Mouse (Mus musculus): ENCODE data around the gene Il17rb.
A peak's percentile ranks its signal among the peaks of the same experiment; 100 is the strongest.

The Il17rb gene

DNA sequence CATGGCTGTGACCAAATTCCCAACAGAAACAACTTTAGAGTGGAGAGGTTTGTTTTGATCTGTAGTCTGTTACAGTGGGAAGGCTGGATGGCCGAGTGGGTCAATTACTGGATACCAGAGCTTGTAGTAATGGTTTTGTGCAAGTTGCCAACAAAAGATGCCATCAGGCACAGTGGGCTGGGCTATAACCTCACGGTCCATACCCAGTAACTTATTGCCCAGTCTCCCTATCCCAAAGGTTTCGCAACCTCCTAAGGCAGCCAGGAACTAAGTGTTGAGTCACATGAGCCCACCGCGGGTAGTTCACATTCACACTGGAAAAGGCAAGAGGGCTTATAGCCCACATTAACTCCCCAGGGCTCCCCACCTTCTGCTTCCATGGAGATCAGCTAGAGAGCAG lies 8.0 kb upstream of the Il17rb start:
- DNase-seq (ENCODE audit: low read depth, low spot score): no peak

DNA sequence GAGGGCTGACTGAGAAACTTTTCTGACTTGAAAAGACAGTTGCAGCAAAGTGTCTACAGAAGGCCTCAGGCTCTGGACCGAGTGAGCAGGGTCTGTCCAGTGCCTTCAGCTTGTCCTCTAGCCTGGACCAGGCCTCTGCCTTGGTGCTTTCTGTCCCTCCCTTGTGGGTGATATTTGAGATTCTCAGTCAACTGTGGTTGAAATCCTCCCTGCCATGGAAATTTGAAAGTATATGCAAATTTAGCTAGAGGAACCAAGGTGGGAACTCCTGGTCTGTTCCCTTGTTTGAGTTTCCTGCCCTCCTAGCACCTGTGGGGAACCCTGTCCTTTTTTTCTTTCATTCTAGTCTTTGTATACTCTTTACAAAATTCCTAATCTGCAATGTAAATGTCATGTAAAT lies 6.3 kb upstream of the Il17rb start:
- no peak for DNase-seq (ENCODE audit: low read depth, low spot score)

DNA sequence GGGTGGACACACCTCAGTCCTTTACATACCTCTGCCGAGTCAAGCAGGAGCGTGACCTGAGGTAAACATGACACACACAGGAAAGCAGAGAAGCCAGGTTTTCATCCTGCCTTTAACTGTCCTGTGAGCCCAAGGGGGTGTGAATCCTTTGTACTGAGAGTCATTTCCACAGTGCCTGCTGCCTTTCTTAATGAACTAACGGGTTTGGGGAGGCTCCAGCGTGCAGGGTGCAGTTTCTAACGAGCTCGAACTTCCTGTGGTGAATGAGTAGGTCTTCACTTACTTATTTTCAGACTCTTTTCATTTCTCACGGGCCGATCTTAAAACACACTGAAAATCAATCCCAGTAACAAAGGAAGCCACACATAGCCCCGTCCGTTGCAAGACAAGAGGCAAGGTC lies 5.8 kb upstream of the Il17rb start:
- DNase-seq (ENCODE audit: low read depth, low spot score): no peak

DNA sequence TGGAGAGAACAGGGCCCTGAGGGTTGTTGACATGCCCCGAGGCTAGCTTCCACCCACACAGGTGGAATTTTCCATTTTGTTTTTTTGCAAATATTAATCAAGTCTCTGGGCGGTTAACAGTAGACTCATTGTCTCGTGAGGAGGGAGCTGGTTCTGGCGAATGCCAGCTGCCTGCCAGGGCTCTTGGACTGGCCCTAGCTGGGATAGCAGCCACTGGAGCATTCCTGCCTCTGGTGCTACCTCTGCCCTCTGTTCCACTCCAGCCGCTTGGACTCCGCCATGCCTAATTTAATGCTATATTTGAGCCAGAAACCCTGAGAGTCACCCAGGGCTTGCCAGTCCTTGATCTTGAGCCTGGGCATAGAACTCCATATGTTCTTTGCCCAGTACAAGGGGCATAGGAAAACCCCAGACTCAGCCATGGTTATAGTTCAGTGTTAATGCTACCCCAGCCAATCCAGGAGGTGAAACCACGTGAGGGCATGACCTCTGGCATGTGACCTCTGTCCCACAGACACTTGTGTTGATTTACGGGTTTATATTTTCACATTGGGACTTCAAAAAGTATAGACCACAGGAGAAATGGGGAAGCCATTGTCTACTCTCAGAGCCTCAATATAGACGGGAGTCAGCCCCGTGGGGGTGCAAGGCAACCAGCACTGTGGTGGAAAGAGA lies 3.3 kb upstream of the Il17rb start:
- no peak for DNase-seq (ENCODE audit: low read depth, low spot score)

DNA sequence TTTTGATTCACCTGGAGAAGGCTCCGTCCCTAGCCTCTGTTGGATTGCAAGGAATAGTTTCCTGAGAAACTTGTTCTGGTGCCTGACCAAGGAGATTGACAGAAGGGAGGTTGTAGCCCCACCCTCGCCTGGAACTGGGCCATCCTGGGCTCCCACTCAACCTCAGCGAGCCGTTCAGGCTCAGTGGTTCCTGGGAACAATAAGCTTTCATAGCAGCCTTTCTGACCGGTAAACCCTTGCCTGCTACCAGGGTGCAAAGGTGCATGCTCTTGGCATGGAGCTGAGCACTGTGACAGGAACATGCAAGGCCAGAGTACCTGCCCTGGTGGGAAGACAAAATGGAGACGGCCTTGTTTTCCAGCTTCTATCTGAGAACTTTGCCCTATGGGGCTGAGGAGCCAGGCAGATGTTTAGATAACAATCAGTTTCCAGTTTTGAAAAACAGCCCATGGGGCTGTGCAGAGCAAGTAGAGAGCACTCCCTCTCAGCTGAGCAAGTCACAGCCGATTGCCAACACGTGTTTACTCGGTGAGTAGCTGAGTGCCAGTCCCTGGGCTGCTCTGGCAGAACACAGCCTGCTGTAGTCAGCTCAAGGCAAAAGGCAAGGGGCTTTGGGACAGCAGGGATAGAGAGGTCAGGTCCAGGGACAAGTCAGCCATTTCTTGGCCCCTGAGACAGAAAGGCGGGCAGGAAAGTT lies 1.3 kb upstream of the Il17rb start:
- no peak for DNase-seq (ENCODE audit: low read depth, low spot score)

DNA sequence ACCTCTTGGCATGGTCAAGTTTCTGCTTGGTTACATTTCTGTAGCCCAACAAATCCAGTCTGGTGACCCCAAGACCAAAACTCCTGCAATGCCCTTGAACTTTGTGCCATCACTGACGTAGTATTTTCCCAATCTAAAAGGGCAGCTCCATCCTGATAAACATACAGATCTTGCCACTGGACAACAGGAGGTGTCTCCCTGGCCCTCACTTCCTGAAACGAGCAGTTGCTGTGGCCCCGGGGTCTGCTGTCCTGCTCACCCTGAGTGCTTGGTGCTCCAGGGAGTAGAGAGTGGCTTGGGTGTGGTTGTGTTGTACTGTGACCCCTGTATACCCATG lies 9.3 kb downstream of the Il17rb start:
- DNase-seq (ENCODE audit: low read depth, low spot score): no peak

DNA sequence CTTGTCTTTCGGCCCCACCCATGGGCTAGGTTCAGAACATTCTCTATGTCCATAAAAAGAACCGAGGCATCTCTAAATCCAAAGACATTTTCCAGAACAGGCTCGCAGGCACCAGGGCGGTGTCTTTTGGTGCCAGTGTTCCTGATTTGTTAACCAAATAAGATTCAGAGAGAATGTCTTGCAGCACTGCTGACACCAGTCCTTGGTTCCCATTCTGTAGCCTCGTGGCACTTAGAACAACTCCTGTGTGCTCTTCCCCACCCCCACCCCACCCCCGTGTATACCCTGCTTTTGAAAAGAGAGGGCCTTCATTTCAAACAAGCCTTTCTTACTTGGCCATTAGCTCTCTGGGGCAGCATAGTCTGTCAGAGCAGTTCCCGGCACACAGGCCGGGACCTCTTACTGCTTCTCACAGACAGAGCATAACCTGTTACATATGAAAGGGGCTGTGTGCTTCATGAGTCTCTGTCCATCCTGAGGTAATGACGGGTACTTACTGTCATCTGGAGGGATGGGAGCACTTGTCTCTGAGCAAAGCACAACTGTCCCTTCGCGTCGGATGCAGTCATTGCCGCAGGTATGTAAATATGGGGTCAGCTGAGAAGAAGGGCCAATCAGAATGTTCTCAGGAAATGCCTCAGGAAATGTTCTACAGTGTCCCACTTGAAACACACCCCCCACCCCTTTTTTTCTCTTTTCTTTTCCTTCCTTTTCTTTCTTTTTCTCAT lies 9.8 kb downstream of the Il17rb start:
- no peak for DNase-seq (ENCODE audit: low read depth, low spot score)

DNA sequence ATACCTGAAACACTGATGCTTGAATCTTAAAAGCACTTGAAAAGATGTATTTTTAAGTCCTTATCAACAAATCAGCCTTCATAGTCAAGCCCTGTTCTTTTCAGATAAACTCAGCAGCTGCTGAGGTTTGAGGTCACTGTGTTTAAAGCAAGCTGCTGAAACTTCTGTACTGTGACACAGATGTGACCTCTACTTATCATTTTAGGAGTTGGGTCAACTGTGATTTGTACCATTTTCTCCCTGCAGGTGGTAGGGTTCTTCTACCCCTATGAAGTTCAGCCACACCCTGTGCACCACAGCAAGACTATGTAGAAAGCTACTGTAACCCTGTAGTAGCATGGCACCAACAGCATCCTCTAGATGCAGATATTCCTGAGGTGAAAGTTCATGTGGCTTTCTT lies 11.4 kb downstream of the Il17rb start:
- no peak for DNase-seq (ENCODE audit: low read depth, low spot score)

DNA sequence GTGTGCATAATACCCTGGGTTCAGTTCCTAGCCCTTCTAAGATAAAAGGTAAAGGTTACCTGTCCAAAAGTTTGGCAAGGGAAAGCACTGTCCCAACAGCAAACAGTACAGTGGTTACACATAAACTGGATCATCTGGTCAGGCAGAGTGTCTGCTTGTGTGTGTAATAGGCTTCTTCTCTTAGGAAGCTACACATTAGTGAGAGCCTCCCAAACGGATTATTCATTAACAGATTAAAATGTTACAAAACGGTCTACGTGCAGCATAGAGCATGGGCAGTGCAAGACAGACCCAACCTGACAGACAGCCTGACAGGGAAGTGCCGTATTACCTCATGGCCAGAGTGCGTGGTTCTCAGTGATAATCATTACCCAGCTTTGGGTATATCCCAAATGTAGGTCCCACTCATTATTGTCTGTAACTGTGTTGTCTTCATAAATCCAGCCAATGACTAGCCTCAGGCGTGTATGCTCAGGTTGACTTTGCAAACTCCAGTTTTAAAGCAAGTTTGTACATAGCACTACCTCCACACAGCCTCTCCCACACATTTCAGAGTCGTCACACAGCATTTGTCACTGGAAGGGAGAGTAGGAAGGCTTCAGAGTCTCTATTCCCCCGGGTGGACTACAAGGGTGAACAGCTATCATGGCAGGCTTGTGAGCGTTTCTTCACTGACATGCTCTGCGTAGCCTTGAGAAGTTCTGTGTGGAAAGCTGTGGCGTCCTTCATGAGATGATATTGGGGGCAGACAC lies 12.5 kb downstream of the Il17rb start:
- no peak for DNase-seq (ENCODE audit: low read depth, low spot score)

DNA sequence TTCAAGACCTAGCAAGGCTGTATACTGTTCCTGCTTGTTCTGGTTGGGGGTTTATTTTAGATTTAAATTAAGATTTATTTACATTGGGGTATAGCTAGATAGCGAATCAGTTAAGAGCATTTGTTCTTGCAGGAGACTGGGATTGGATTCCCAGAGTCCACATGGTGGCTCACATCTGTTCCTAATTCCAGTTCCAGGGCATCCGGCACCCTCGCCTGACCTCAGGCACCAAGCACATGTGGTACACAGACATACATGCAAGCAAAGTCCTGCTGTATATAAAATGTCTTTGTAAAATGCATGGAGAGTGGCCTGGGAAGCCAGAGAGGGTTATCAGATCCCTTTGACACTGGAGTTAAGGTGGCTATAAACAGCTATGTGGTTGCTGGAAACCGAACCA lies 13.7 kb downstream of the Il17rb start:
- no peak for DNase-seq (ENCODE audit: low read depth, low spot score)

DNA sequence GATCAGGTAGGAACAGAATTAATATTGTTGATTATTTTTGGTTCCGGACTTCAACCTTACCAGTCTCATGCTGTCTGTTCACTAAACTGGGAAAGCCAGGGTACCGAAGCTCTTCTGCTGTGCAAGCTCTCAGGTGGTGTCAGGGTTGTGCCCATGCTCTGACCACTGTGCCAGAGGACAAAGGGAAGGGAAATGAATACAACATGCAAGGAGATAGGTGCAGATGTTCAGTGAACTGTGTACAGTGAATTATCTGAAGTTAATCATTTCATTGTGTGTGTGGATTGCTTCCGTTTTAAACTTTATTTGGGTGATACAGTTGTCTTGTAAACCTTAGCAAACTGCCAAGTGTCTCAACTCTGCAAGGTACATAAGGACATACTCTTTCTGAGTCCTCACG lies 20.4 kb downstream of the Il17rb start:
- no peak for DNase-seq (ENCODE audit: low read depth, low spot score)

DNA sequence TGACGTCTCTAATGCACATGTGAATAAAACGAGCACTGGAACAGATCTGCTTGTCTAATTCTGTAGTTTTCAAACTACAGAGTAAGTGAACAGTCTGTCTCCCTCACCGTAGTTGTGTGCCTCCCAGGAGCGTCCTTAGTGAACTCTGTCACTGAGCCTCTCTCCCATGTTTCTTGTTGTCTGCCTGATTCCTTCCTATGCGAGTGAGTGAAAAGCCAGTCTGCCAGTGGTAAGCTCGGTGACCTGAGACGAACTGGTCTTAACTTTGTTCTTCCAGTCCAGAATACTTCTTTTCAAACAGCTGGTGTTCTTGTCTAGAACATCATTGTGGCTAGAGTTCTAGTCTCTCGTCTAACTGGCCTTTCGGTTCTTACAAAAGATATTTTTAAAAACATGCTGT lies 21.0 kb downstream of the Il17rb start:
- DNase-seq (ENCODE audit: low read depth, low spot score): no peak

DNA sequence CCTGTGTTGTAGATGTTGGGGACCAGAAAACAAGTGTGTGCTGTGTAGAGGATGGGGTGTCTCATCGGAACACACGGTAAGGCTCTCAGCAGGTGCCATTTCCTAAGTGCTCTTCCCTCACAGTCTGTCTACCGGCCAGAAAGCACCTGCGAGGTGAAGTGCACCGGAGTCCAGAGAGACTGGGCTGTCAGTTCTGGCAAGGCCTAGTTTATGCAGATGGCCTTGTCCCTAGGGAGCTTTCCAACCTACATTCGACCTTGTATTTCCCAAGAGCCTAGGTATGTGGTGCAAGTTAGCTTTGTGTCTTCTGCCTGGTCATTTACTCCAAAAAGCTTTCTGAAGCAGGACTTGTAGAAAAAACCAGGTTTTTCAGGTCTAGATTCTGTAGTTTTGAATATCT lies 21.4 kb downstream of the Il17rb start:
- no peak for DNase-seq (ENCODE audit: low read depth, low spot score)

DNA sequence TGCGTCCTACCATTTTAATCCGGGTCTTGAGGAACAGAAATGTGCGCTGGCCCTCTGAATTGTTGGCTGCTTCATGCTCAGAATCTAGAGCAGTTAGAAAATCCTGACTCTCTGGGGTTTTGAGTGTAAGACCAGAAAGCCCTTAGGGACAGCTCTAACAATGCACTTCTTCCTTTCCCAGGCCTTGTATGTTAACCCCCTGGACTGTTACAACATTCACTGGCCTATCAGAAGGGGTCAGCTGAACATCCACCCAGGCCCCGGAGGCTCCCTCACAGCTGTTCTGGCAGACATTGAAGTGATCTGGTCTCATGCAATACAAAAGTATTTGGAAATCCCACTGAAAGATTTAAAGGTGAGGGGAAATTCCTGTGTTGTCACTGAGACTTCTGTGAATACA lies 22.6 kb downstream of the Il17rb start:
- no peak for DNase-seq (ENCODE audit: low read depth, low spot score)

DNA sequence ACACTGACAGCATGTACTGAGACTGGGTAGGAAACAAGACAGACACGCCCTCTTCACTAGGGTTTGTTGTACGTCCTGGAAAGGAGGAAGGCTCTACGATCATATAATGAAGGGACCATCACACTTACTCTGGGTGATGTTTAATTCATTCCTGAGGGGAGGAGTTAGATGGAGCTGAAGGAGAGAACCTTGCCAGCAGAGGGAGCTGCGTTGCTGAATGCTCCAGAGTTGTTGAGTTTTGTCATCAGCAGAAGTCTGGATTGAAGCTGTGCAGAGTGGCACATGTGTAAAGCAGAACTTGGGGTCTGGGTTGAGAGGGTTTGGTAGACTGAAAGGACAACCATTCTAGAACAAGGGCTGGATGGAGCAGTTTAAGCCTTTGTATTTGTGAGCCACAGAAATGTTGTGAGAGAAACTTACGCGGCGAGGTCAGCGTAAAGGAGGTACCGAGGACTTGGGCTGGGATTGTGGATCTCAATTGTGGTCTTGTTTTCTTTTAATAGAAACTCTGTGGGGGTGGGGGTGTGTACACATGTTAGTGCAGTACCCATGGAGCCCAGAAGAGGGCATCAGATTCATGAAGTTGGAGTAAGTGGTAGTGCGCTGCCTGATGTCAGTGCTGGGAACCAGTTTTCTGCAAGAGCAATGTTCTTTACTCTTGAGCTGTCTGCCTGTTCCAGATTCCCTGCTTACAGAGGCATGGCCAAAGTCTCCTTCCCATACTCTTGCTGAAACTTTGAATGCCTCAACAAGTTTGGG lies 28.1 kb downstream of the Il17rb start:
- DNase-seq (ENCODE audit: low read depth, low spot score): no peak

DNA sequence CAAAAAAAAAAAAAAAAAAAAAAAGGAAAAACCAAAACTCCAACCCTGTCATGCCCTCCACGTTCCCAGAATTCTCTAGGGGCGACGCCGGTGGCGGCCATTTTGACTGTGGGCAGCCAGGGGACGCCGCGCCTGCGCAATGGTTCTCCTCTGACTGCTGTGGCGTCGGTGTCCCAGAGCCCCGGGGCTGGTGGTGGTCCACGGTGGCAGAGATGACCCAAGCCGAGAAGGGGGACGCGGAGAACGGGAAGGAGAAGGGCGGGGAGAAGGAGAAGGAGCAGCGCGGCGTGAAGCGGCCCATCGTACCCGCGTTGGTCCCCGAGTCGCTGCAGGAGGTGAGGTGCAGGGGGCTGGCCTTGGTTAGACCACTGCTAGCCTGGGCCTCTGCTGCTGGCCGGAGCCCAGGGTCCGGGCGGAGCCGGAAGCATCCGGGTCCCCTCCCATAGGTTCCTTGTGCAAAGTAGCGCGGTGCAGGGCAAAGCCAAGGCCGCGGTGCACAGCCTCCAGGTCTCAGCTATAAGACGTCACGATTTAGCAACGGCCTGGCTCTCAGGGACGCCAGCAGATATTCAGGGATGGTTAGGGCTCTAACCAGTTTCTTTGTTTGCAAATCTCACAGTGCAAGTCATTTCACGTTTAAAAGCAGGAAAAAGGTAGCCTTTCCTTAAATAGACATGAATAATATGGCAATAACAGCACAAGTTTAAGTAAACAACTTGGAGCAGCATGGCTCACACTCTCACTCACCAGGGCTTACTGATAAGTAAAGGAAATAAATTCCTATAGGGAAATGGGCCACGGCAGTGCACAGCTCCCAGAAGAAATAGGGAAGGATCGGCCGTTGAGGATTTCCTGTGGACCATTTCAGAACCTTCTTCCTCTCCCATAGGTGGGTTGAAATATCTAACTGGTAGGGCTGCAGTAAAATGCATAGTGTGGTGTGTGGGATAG lies 30.2 kb downstream of the Il17rb start, which contains the start of gene Actr8:
Gene Actr8 (plus strand): TSS at position 84 of the 951 bp plus-strand sequence.
- DNase-seq (ENCODE audit: low read depth, low spot score): peak; percentile 82

DNA sequence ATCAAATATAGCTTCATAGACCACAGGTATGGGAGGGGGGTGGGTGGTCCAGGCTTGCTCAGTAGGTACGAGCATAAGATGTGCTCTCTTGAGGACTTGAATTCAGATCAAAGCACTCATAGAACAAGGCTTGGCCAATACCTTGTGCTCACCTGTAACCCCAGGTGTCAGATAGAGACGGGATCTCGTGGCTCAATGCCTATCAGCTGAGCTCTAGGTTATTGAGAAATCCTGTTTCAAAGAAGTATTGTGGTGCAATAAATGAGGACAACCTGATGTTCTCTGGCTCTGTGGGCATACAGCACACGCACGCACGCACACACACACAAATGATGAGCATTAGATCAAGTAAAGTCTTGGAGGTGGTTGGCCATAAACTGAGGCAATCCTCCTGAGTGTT lies 31.8 kb downstream of the Il17rb start:
- no peak for DNase-seq (ENCODE audit: low read depth, low spot score)

DNA sequence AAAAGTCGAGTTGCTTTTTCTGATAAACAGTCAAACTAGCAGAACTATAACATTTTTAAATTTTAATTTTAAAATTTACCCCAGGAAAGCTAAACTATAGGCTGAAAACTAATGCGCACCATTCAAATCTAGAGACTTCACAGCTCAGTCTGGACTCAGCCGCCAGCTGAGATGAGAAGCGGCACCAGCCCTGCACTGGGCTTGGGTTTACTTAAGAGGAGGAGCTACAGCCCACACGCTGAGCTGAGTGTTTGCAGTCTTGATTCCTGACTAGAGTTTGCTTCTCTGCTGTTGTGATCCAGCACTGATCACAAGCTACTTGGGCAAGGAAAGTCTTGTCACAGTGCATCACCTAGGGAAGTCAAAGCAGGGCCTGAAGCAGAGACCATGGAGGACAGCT lies 36.7 kb downstream of the Il17rb start:
- no peak for DNase-seq (ENCODE audit: low read depth, low spot score)

DNA sequence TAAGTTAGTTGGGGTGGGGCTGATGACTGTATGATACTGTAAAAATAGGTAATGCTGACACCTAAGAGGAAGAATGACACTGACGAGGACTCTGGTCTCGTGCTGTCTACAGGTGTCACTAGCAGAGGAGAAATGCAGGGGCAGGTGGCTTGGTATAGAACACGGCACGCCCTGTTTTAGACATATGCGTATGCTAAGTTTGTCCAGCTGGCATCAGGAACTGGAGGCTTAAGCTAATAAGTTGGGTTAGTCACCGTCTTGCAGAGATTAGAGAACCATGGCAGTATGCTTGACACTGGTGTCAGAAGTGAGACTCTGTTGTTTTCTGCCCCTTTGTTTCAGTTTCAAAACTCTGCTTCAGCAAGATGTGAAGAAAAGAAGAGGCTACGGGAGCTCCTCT lies 37.2 kb downstream of the Il17rb start:
- DNase-seq (ENCODE audit: low read depth, low spot score): no peak

DNA sequence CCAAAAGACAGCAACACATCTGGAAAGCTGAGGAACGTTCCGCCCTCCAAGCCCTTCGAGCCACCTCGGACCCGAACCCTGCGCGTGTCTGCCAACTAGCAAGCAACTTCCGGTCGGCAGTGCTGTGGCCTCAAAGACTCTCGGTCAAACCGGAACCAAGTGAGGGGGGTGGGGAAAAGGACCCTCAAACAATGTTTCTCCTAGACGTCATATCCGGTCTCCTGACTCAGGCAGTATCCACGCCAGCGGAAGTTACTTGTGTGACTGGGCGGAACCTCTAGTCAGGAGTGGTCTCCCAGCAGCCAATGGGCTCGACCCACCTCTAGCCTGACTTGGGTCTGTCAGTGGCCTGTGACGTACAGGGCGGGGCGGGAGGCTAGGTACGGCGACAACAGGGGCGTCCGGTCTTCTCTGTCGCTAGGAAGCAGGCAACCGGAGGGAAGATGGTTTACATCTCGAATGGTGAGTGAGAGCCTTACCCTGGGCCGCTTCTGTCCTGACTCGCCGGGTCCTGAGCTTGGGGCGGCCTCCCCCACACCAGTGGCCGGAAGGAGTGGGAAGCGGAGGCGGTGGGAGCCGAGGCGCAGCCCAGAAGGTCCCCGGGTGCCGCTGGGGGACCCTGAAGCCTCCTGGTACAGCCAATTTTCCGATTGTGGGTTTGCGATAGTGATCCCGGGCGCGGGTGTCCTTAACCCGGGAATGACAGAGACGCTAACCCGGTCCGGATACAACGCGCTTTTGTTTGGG lies 40.4 kb downstream of the Il17rb start, which contains the start of gene Selenok:
Gene Selenok (plus strand): TSS at position 234 of the 747 bp plus-strand sequence.
- peak; percentile 98 for DNase-seq (ENCODE audit: low read depth, low spot score)

Measured in retina, postnatal 7 days (tissue).